Mouse (Mus musculus) hindbrain, embryonic 12.5 days (tissue): ENCODE measurements around the gene Ranbp10. TPM values are rescaled to one million over a fixed set of nuclear protein-coding genes. Genes with fewer than 3 reads are reported as not detected.

Source experiments
- ATAC-seq: fragments of 200-750 bp; cut with Nextera tagmentation; 2 replicates; pipeline ENCODE4 v1.8.0; 2017; ENCODE audit warnings: moderate TSS enrichment; ENCODE audit not compliant: low FRiP score
- H3K27ac ChIP-seq: fragments of 300-500 bp; sonication (generic); 2 replicates; pipeline ENCODE4 v1.5.1; 2016; ENCODE audit warnings: mild to moderate bottlenecking
- H3K27me3 ChIP-seq: fragments of 300-500 bp; sonication (generic); 2 replicates; pipeline ENCODE4 v1.6.1; 2016; ENCODE audit warnings: mild to moderate bottlenecking
- H3K36me3 ChIP-seq: fragments of 300-500 bp; sonication (generic); 2 replicates; pipeline ENCODE4 v1.6.1; 2016; ENCODE audit warnings: mild to moderate bottlenecking
- H3K4me1 ChIP-seq: fragments of 300-500 bp; sonication (generic); 2 replicates; pipeline ENCODE4 v1.6.1; 2016
- H3K4me2 ChIP-seq: fragments of 300-500 bp; sonication (generic); replicated peaks from 2 replicates; pipeline ENCODE4 v1.6.1; 2016; ENCODE audit warnings: mild to moderate bottlenecking
- H3K4me3 ChIP-seq: fragments of 300-500 bp; sonication (generic); 2 replicates; pipeline ENCODE4 v1.5.1; 2016; ENCODE audit warnings: mild to moderate bottlenecking
- H3K9ac ChIP-seq: fragments of 300-500 bp; sonication (generic); 2 replicates; pipeline ENCODE4 v1.6.1; 2016; ENCODE audit warnings: mild to moderate bottlenecking, moderate library complexity
- H3K9me3 ChIP-seq: fragments of 300-500 bp; sonication (generic); replicated peaks from 2 replicates; pipeline ENCODE4 v1.6.1; 2016; ENCODE audit warnings: mild to moderate bottlenecking
- WGBS: fragments of 180-500 bp; shearing (Covaris S2); methylation state at CpG from one replicate; pipeline ENCODE4 v1.1.7; 2016; 5-methylcytosine and 5-hydroxymethylcytosine counted together
- polyA plus RNA-seq: library from polyadenylated mRNA; unstranded; fragments of >200 nt; fragmentation: Nextera tagmentation; extraction: Ambion mirVana; gene quantifications from 2 replicates; pipeline ENCODE4 v1.2.1, GENCODE M21; 2016

The Ranbp10 gene
- polyA plus RNA-seq, 1 experiment from 2014 or later, result 14.6 TPM

DNA sequence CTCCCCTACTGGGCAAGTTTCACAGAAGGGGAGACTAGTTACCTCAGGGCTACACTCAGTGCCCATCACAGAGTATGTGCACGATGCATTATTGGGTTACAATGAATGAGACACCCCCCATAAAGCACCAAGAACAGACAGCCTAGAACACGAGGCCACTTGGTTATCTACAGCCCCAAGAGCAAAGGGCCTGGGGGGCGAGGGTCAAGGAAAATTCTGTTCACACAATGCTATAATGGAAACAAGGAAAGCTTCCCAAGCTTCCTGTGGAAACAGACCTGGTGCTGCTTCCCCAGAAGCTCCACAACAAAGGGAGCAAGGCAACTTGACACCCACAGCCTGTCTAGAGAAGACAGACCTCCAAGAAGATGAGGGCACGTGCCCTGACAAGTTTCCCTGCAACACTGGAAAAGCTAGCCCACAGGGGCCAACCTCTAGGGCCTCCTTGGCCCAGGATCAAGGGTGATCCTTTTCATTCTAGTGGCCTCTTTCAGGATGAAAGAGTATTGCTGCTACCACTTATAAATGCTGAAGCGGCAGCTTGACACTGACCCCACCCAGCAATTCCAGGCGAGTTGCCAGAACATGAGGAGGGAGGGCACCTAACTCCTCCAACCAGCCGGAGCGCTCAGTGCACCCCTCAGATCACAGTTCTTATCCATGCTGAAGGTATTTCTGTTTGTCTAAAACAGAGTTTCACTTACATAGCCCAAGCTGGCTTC is 27.9 kb downstream of the Ranbp10 start:
- Histone ChIP-seq H3K27ac (no peak overlapping the region; the same call in 1 of the 2 replicates), H3K4me1 (no peaks in the 10 kb centered on the region), H3K27me3 (no peaks in the 10 kb centered on the region), H3K4me2 (no peak overlapping the region), H3K36me3 (peaks cover 6% of the 10 kb centered on the region; the same call in 1 of the 2 replicates), H3K9me3 (no peaks in the 10 kb centered on the region), H3K4me3 (no peak overlapping the region), H3K9ac (no peak overlapping the region)
- no peak for ATAC-seq
- 70% methylated on average over 8 of the region's 8 CpGs for WGBS

GRCm38 (mm10) chr8:105798408-105798807 is 28.7 kb downstream of the Ranbp10 start:
- no peak for ATAC-seq
- Histone ChIP-seq H3K36me3 (peaks cover 6% of the 10 kb centered on the region; the same call in 1 of the 2 replicates), H3K27me3 (no peaks in the 10 kb centered on the region), H3K4me2 (no peak overlapping the region), H3K4me1 (no peaks in the 10 kb centered on the region), H3K9ac (no peak overlapping the region), H3K9me3 (no peaks in the 10 kb centered on the region), H3K27ac (no peak overlapping the region), H3K4me3 (no peak overlapping the region)
- WGBS, result 96% methylated on average over 5 of the region's 5 CpGs

DNA sequence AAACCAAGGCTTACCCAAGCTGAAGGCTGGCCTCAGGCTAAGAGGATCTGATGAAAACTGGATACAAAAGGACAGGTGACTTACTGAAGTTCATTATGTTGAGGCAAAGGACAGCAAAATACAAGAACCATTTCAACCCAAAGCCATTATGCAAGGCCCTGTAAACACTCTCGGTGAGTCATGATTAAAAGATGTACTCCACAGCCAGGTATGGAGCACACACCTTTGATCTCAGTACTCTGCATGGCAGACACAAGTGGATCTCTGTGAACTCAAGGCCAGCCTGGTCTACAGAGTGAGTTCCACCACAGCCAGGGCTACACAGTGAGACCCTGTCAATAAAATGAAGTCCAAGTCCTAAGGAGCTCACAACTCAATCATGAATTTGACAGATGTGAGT is 31.4 kb downstream of the Ranbp10 start:
- H3K9me3 ChIP-seq, result no peaks in the 10 kb centered on the region
- no peak overlapping the region for H3K4me2 ChIP-seq
- H3K36me3 ChIP-seq, result peaks cover 6% of the 10 kb centered on the region; the same call in 1 of the 2 replicates
- ATAC-seq, result no peak
- H3K27ac ChIP-seq, result no peak overlapping the region
- no peaks in the 10 kb centered on the region for H3K4me1 ChIP-seq
- no peaks in the 10 kb centered on the region for H3K27me3 ChIP-seq
- no peak overlapping the region for H3K4me3 ChIP-seq
- H3K9ac ChIP-seq, result no peak overlapping the region
- WGBS, result 97% methylated on average over 1 of the region's 1 CpGs

DNA sequence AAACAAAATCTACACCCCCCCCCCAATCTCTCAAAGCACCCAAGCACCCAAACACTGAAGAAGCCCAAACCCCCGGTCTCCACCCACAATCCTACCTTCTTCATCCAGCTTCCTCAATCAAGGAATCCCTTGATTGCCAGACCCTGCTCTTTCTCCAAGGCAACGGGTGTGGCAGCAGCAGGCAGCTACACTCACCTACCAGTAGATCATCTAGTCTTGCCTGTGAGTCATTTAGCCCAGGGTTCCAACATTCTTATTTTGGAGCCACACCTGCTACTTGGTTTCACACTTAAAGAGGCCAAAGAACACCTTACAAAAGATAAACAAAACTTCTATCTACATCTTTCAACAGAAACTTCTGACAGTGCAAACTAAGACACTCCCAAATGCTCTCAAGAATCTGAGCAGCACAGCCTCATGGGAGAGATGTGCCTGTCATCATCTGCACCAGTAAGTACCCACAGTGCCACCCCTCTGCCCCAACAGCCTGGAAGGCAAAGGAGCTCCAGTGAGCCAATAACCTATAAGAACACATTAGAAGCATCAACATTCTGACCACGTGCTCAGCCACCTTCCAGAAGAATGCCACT is 33.0 kb downstream of the Ranbp10 start:
- H3K4me3 ChIP-seq, result no peak overlapping the region
- H3K4me2 ChIP-seq, result no peak overlapping the region
- H3K36me3 ChIP-seq, result peaks cover 9% of the 10 kb centered on the region; the same call in 1 of the 2 replicates
- no peak overlapping the region for H3K9ac ChIP-seq
- no peaks in the 10 kb centered on the region for H3K9me3 ChIP-seq
- WGBS, result 86% methylated on average over 3 of the region's 3 CpGs
- no peaks in the 10 kb centered on the region for H3K4me1 ChIP-seq
- ATAC-seq, result no peak
- no peaks in the 10 kb centered on the region for H3K27me3 ChIP-seq
- no peak overlapping the region for H3K27ac ChIP-seq

- Histone ChIP-seq H3K4me2 (no peak overlapping the region), H3K27me3 (no peaks in the 10 kb centered on the region), H3K9me3 (no peaks in the 10 kb centered on the region), H3K9ac (no peak overlapping the region), H3K4me3 (no peak overlapping the region), H3K27ac (no peak overlapping the region), H3K4me1 (no peaks in the 10 kb centered on the region), H3K36me3 (peaks cover 9% of the 10 kb centered on the region; the same call in 1 of the 2 replicates)
- WGBS, result 90% methylated on average over 1 of the region's 1 CpGs
- ATAC-seq, result no peak
These were observed 33.8 kb downstream of the Ranbp10 start for GRCm38 (mm10) chr8:105793331-105793730.

DNA sequence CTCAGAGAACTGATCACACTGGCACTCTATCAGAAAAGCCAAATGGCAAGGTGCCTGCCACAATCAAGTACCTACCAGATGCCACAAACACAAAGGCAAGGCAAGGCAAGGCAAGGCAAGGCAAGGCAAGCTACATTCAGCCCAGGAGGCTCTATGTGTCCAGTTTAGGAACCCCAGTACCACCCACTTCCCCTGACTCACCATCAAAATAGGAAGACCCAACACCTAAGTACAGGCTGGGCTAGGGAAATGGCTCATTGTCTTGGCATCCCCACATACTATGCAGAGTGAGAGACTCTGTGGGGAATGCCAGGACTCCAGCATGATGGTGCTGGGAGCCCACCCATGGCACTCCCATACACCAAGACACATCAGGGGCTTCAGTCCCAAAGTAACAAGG is 37.5 kb downstream of the Ranbp10 start:
- H3K9ac ChIP-seq, result no peak overlapping the region
- H3K36me3 ChIP-seq, result peaks cover 20% of the 10 kb centered on the region
- no peaks in the 10 kb centered on the region for H3K4me1 ChIP-seq
- no peak for ATAC-seq
- no peaks in the 10 kb centered on the region for H3K27me3 ChIP-seq
- H3K27ac ChIP-seq, result no peak overlapping the region
- no peak overlapping the region for H3K4me2 ChIP-seq
- H3K9me3 ChIP-seq, result no peaks in the 10 kb centered on the region
- H3K4me3 ChIP-seq, result no peak overlapping the region

- no peaks in the 10 kb centered on the region for H3K4me1 ChIP-seq
- no peak overlapping the region for H3K4me3 ChIP-seq
- peaks cover 24% of the 10 kb centered on the region for H3K36me3 ChIP-seq
- WGBS, result 67% methylated on average over 4 of the region's 4 CpGs
- no peak overlapping the region for H3K4me2 ChIP-seq
- ATAC-seq, result no peak
- H3K9ac ChIP-seq, result no peak overlapping the region
- H3K27me3 ChIP-seq, result no peaks in the 10 kb centered on the region
- no peaks in the 10 kb centered on the region for H3K9me3 ChIP-seq
- H3K27ac ChIP-seq, result no peak overlapping the region
These were observed 38.2 kb downstream of the Ranbp10 start for GRCm38 (mm10) chr8:105788927-105789326.

- Histone ChIP-seq H3K9me3 (no peaks in the 10 kb centered on the region), H3K9ac (no peak overlapping the region), H3K4me2 (no peak overlapping the region), H3K36me3 (peaks cover 31% of the 10 kb centered on the region), H3K4me1 (no peaks in the 10 kb centered on the region), H3K4me3 (no peak overlapping the region), H3K27ac (no peak overlapping the region), H3K27me3 (no peaks in the 10 kb centered on the region)
- 95% methylated on average over 2 of the region's 2 CpGs for WGBS
- no peak for ATAC-seq
These were observed 38.9 kb downstream of the Ranbp10 start for GRCm38 (mm10) chr8:105788241-105788640.

GRCm38 (mm10) chr8:105780298-105780697 is 46.9 kb downstream of the Ranbp10 start:
- Histone ChIP-seq H3K27me3 (no peaks in the 10 kb centered on the region), H3K4me3 (no peak overlapping the region), H3K36me3 (peaks cover 79% of the 10 kb centered on the region), H3K9ac (no peak overlapping the region), H3K9me3 (no peaks in the 10 kb centered on the region), H3K4me2 (no peak overlapping the region), H3K27ac (no peak overlapping the region), H3K4me1 (no peaks in the 10 kb centered on the region)
- ATAC-seq, result no peak
- WGBS, result 91% methylated on average over 5 of the region's 5 CpGs

DNA sequence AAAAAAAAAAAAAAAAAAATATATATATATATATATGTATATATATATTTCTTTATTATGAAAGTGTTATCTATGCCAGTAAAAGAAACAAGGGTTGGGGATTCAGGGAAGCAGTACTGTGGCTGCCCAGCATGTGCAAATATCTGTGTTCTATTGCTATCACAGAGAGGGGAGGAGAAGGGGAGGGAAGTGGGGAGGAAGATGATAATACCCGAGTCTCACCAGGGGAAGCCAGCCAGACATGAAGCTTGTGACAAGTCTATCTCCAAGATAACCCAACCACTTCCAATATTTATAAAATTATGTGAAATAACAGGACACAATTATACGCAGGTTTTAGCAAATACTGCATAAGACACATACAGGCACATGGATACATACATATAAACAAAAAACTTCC is 49.3 kb downstream of the Ranbp10 start:
- Histone ChIP-seq H3K27me3 (no peaks in the 10 kb centered on the region), H3K27ac (no peak overlapping the region), H3K4me3 (no peak overlapping the region), H3K4me1 (no peaks in the 10 kb centered on the region), H3K9ac (no peak overlapping the region), H3K9me3 (no peaks in the 10 kb centered on the region), H3K4me2 (no peak overlapping the region), H3K36me3 (peaks cover 85% of the 10 kb centered on the region)
- 97% methylated on average over 2 of the region's 2 CpGs for WGBS
- no peak for ATAC-seq

DNA sequence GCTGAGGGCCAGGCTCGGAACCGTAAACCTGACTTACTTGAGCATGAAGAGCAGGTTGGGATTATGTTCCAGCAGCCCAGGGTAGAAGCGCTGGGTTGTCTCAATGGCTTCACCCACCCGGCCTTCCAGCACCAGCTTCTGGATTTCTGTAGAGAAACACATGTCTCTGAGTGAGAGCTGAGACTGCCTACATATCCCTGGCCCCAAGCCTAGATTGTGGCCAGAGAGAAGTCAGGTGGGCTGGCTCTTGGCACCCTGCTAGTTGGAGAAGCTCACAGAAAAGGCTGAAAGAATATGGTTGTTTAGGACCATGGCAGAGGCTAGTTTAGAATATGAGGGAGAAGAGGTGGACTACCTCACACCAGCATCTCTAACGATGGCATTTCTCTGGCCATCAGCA is 52.7 kb downstream of the Ranbp10 start:
- no peaks in the 10 kb centered on the region for H3K9me3 ChIP-seq
- H3K4me1 ChIP-seq, result no peaks in the 10 kb centered on the region
- H3K9ac ChIP-seq, result no peak overlapping the region
- no peak overlapping the region for H3K27ac ChIP-seq
- no peaks in the 10 kb centered on the region for H3K27me3 ChIP-seq
- H3K4me2 ChIP-seq, result no peak overlapping the region
- ATAC-seq, result no peak
- WGBS, result 95% methylated on average over 5 of the region's 5 CpGs
- no peak overlapping the region for H3K4me3 ChIP-seq
- peaks cover 82% of the 10 kb centered on the region for H3K36me3 ChIP-seq

- Histone ChIP-seq H3K4me3 (no peak overlapping the region), H3K9me3 (no peaks in the 10 kb centered on the region), H3K27ac (no peak overlapping the region), H3K4me2 (no peak overlapping the region), H3K4me1 (no peaks in the 10 kb centered on the region), H3K36me3 (peaks cover 88% of the 10 kb centered on the region), H3K27me3 (no peaks in the 10 kb centered on the region), H3K9ac (no peak overlapping the region)
- WGBS, result 89% methylated on average over 1 of the region's 1 CpGs
- ATAC-seq, result no peak
These were observed 53.7 kb downstream of the Ranbp10 start for GRCm38 (mm10) chr8:105773441-105773861.
